Mouse (Mus musculus) CH12.LX (cell line): Measurements from ENCODE around the gene Crat. TPM values are rescaled to one million over a fixed set of nuclear protein-coding genes. Genes with fewer than 3 reads are reported as not detected.

Source experiments
- DNase-seq: peaks from one replicate; pipeline ENCODE4 v3.0.0-alpha.2; 2013; ENCODE audit errors: extremely low read depth
- H3K27ac ChIP-seq: 2 replicates; pipeline ENCODE4 v1.5.1; 2012; ENCODE audit warnings: low read depth, mild to moderate bottlenecking, control low read depth, moderate library complexity; ENCODE audit not compliant: insufficient read depth
- H3K27me3 ChIP-seq: replicated peaks from 2 replicates; pipeline ENCODE3; 2012; ENCODE audit warnings: inconsistent platforms
- H3K36me3 ChIP-seq, 2 experiments: replicated peaks in 1 of 2; 2 replicates each; pipeline versions ENCODE3 to v1.6.1; 2012; ENCODE audit warnings: inconsistent platforms in 1 of 2, low read length in 1 of 2, mild to moderate bottlenecking in 1 of 2, mixed read lengths in 1 of 2, moderate library complexity in 1 of 2; ENCODE audit not compliant: control insufficient read depth in 1 of 2, insufficient read depth in 1 of 2
- H3K4me1 ChIP-seq, 2 experiments: 2 replicates each; pipeline ENCODE4 v1.6.1; 2012; ENCODE audit warnings: inconsistent platforms in 1 of 2, moderate library complexity in 1 of 2; ENCODE audit not compliant: insufficient read depth in 2 of 2, control insufficient read depth in 1 of 2
- H3K4me2 ChIP-seq: 2 replicates; pipeline ENCODE4 v1.6.1; 2012; ENCODE audit warnings: low read depth, mild to moderate bottlenecking, control low read depth; ENCODE audit not compliant: poor library complexity, insufficient read depth, severe bottlenecking
- H3K4me3 ChIP-seq, 3 experiments: fragments of 150-350 bp in 1 of 3; sonication (generic) in 1 of 3; replicated peaks in 1 of 3; 2 replicates each; pipeline versions ENCODE3 to v1.5.1; 2011 to 2012; ENCODE audit warnings: low read depth in 2 of 3, low read length in 2 of 3, mild to moderate bottlenecking in 2 of 3, moderate library complexity in 2 of 3, control low read depth in 1 of 3, improper control_type of control experiment in 1 of 3, inconsistent platforms in 1 of 3, mixed read lengths in 1 of 3; ENCODE audit not compliant: poor library complexity in 1 of 3
- H3K79me2 ChIP-seq: replicated peaks from 2 replicates; pipeline ENCODE4 v1.6.1; 2012; ENCODE audit warnings: mild to moderate bottlenecking, moderate library complexity; ENCODE audit not compliant: control insufficient read depth, poor library complexity, insufficient read depth, severe bottlenecking; ENCODE audit errors: extremely low read depth
- H3K9ac ChIP-seq: 2 replicates; pipeline ENCODE4 v1.6.1; 2012; ENCODE audit warnings: low read depth, mild to moderate bottlenecking, control low read depth, moderate library complexity; ENCODE audit not compliant: insufficient read depth
- H3K9me3 ChIP-seq: replicated peaks from 2 replicates; pipeline ENCODE3; 2012; ENCODE audit warnings: low read length, inconsistent platforms, mixed read lengths
- BHLHE40 ChIP-seq: IDR thresholded peaks from 2 replicates; pipeline ENCODE4 v1.6.1; 2011; ENCODE audit warnings: mild to moderate bottlenecking, low read depth, low read length, improper control_type of control experiment
- CHD1 ChIP-seq: IDR thresholded peaks from 2 replicates; pipeline ENCODE4 v1.6.1; 2012; ENCODE audit warnings: low read depth, low read length, improper control_type of control experiment, inconsistent platforms
- ELF1 ChIP-seq: IDR thresholded peaks from 2 replicates; pipeline ENCODE4 v1.6.1; 2014; ENCODE audit warnings: low read depth, mild to moderate bottlenecking, inconsistent platforms, low read length, improper control_type of control experiment
- EP300 ChIP-seq: IDR thresholded peaks from 2 replicates; pipeline ENCODE4 v1.6.1; 2011; ENCODE audit warnings: low read length, improper control_type of control experiment
- ETS1 ChIP-seq: conservative IDR thresholded peaks from 2 replicates; pipeline ENCODE4 v1.6.1; 2012; ENCODE audit warnings: low read depth, mild to moderate bottlenecking, inconsistent platforms, low read length, improper control_type of control experiment, moderate library complexity
- JUND ChIP-seq: conservative IDR thresholded peaks from 2 replicates; pipeline ENCODE4 v1.6.1; 2011; ENCODE audit warnings: low read depth, low read length, improper control_type of control experiment
- MAFK ChIP-seq: IDR thresholded peaks from 2 replicates; pipeline ENCODE4 v1.6.1; 2011; ENCODE audit warnings: low read length, improper control_type of control experiment; ENCODE audit not compliant: insufficient replicate concordance
- MAX ChIP-seq: IDR thresholded peaks from 2 replicates; pipeline ENCODE4 v1.6.1; 2011; ENCODE audit warnings: low read length, improper control_type of control experiment
- MAZ ChIP-seq: IDR thresholded peaks from 2 replicates; pipeline ENCODE4 v1.6.1; 2012; ENCODE audit warnings: low read depth, mild to moderate bottlenecking, inconsistent platforms, low read length, improper control_type of control experiment, moderate library complexity
- MXI1 ChIP-seq: IDR thresholded peaks from 2 replicates; pipeline ENCODE4 v1.6.1; 2011; ENCODE audit warnings: mild to moderate bottlenecking, low read depth, low read length, improper control_type of control experiment
- PAX5 ChIP-seq: IDR thresholded peaks from 2 replicates; pipeline ENCODE4 v1.6.1; 2012; ENCODE audit warnings: low read length, inconsistent platforms, mixed read lengths
- POLR2AphosphoS2 ChIP-seq: IDR thresholded peaks from 2 replicates; pipeline ENCODE4 v1.6.1; 2011; ENCODE audit warnings: low read depth, low read length, improper control_type of control experiment
- RAD21 ChIP-seq: IDR thresholded peaks from 2 replicates; pipeline ENCODE4 v1.6.1; 2011; ENCODE audit warnings: low read depth, mild to moderate bottlenecking, low read length, improper control_type of control experiment, moderate library complexity
- RCOR1 ChIP-seq: conservative IDR thresholded peaks from 2 replicates; pipeline ENCODE4 v1.6.1; 2012; ENCODE audit warnings: low read depth, mild to moderate bottlenecking, inconsistent platforms, low read length, improper control_type of control experiment
- SIN3A ChIP-seq: IDR thresholded peaks from 2 replicates; pipeline ENCODE4 v1.6.1; 2012; ENCODE audit warnings: low read length, improper control_type of control experiment, inconsistent platforms
- UBTF ChIP-seq: IDR thresholded peaks from 2 replicates; pipeline ENCODE4 v1.6.1; 2012; ENCODE audit warnings: low read depth, mild to moderate bottlenecking, inconsistent platforms, low read length, improper control_type of control experiment, moderate library complexity
- USF2 ChIP-seq: conservative IDR thresholded peaks from 2 replicates; pipeline ENCODE4 v1.6.1; 2011; ENCODE audit warnings: low read depth, low read length, improper control_type of control experiment
- ZC3H11A ChIP-seq: IDR thresholded peaks from 2 replicates; pipeline ENCODE4 v1.6.1; 2012; ENCODE audit warnings: low read depth, mild to moderate bottlenecking, inconsistent platforms, low read length, improper control_type of control experiment
- ZKSCAN1 ChIP-seq: IDR thresholded peaks from 2 replicates; pipeline ENCODE4 v1.6.1; 2012; ENCODE audit warnings: low read depth, inconsistent platforms, low read length, improper control_type of control experiment, borderline replicate concordance
- ZMIZ1 ChIP-seq: IDR thresholded peaks from 2 replicates; pipeline ENCODE4 v1.6.1; 2012; ENCODE audit warnings: low read depth, mild to moderate bottlenecking, inconsistent platforms, low read length, improper control_type of control experiment
- ZNF384 ChIP-seq: IDR thresholded peaks from 2 replicates; pipeline ENCODE4 v1.6.1; 2012; ENCODE audit warnings: low read depth, low read length, improper control_type of control experiment, inconsistent platforms
- dilution Hi-C: fragments of 300-500 bp; cut with MboI; formaldehyde crosslinking; loops from 2 replicates; pipeline ENCODE4 v1.14.3; 2020; ENCODE audit warnings: low sequenced_read_pairs; ENCODE audit not compliant: extremely low pct_unique_long_range_greater_than_20kb, extremely low pct_ligation_motif_present
- in situ Hi-C: fragments of 300-500 bp; cut with MboI; formaldehyde crosslinking; loops from 3 replicates; pipeline ENCODE4 v1.14.3; 2019; ENCODE audit warnings: low sequenced_read_pairs, low pct_ligation_motif_present, low pct_unique_long_range_greater_than_20kb, mixed read lengths
- polyA plus RNA-seq: library from polyadenylated mRNA; unstranded; fragments of >175 nt; gene quantifications from 2 replicates; pipeline ENCODE4 v1.2.1, GENCODE M21; 2012; ENCODE audit warnings: low read depth; ENCODE audit not compliant: insufficient read length
- total RNA-seq, 2 experiments: library from RNA; depleted of rRNA; stranded (reverse); fragments of 300-350 nt in 1 of 2; fragments of >200 nt in 1 of 2; gene quantifications; 2 replicates each; pipeline ENCODE4 v1.2.3; 2012 to 2014

Crat gene
- total and polyA plus RNA-seq, 3 experiments, result 1.7 to 4.5 (median 4.2) TPM

- Histone ChIP-seq H3K4me2 (no peak overlapping the region), H3K4me1 (peaks cover 10 to 21% of the 10 kb centered on the region in 2 experiments), H3K9ac (no peak overlapping the region), H3K9me3 (no peaks in the 10 kb centered on the region), H3K27ac (no peak overlapping the region), H3K4me3 (no peak overlapping the region), H3K27me3 (no peaks in the 10 kb centered on the region), H3K79me2 (no peaks in the 10 kb centered on the region), H3K36me3 (peaks cover 15 to 48% of the 10 kb centered on the region in 2 experiments)
- no peak for TF ChIP-seq USF2
- no peak for TF ChIP-seq ELF1
- no peak for TF ChIP-seq MAFK
- no peak for TF ChIP-seq CHD1
- no peak for TF ChIP-seq MXI1
- TF ChIP-seq JUND, result no peak
- TF ChIP-seq BHLHE40, result no peak
- TF ChIP-seq MAZ, result no peak
- no peak for TF ChIP-seq RAD21
- TF ChIP-seq PAX5, result no peak
- no peak for TF ChIP-seq SIN3A
- TF ChIP-seq MAX, result no peak
- TF ChIP-seq EP300, result no peak
- no peak for TF ChIP-seq ZNF384
- TF ChIP-seq RCOR1, result no peak
- no peak for TF ChIP-seq ZKSCAN1
- TF ChIP-seq ZC3H11A, result no peak
- dilution Hi-C loops, result no loop called here
- in situ Hi-C loops, result no loop called here
- DNase-seq, result no peak
Observed at GRCm38 (mm10) chr2:30356906-30357305, 58.7 kb downstream of the Crat start.

GRCm38 (mm10) chr2:30356266-30356665 lies 59.3 kb downstream of the Crat start:
- peaks cover 10 to 21% of the 10 kb centered on the region in 2 experiments for H3K4me1 ChIP-seq
- no peak overlapping the region for H3K4me3 ChIP-seq
- dilution Hi-C loops (no loop called here), in situ Hi-C loops (no loop called here)
- H3K27me3 ChIP-seq, result no peaks in the 10 kb centered on the region
- no peaks in the 10 kb centered on the region for H3K9me3 ChIP-seq
- no peak overlapping the region for H3K4me2 ChIP-seq
- peaks cover 15 to 49% of the 10 kb centered on the region in 2 experiments for H3K36me3 ChIP-seq
- no peak overlapping the region for H3K27ac ChIP-seq
- DNase-seq, result no peak
- no peaks in the 10 kb centered on the region for H3K79me2 ChIP-seq
- TF ChIP-seq ETS1 (no peak), UBTF (no peak), MAFK (no peak), POLR2AphosphoS2 (no peak), ZMIZ1 (no peak), MAX (no peak)
- TF ChIP-seq, all 38 proteins: peak for 0
- no peak overlapping the region for H3K9ac ChIP-seq
